Mouse (Mus musculus) MEL (cell line): ENCODE results near the gene Pde10a. TPM values are rescaled to one million over a fixed set of nuclear protein-coding genes. Genes with fewer than 3 reads are reported as not detected.

Experiments
- DNase-seq: peaks from one replicate; pipeline ENCODE4 v3.0.0; 2011; ENCODE audit warnings: low read depth, low spot score
- H3K27ac ChIP-seq: 2 replicates; pipeline ENCODE4 v1.5.1; 2012; ENCODE audit warnings: low read depth, mild to moderate bottlenecking, control low read depth, low read length, moderate library complexity; ENCODE audit not compliant: control insufficient read depth
- H3K27me3 ChIP-seq, 2 experiments: fragments of 150-350 bp in 1 of 2; sonication (generic) in 1 of 2; 2 replicates each; pipeline ENCODE4 v1.6.1; 2012; ENCODE audit warnings: low read length in 2 of 2, mild to moderate bottlenecking in 2 of 2, improper control_type of control experiment in 1 of 2, moderate library complexity in 1 of 2; ENCODE audit not compliant: insufficient read depth in 2 of 2, control insufficient read depth in 1 of 2
- H3K36me3 ChIP-seq, 2 experiments: 2 replicates each; pipeline ENCODE4 v1.6.1; 2012 to 2014; ENCODE audit warnings: low read length in 2 of 2, improper control_type of control experiment in 1 of 2, inconsistent platforms in 1 of 2, mild to moderate bottlenecking in 1 of 2; ENCODE audit not compliant: insufficient read depth in 2 of 2, control insufficient read depth in 1 of 2
- H3K4me1 ChIP-seq, 2 experiments: fragments of 150-350 bp in 1 of 2; sonication (generic) in 1 of 2; 2 replicates each; pipeline ENCODE4 v1.6.1; 2012; ENCODE audit warnings: low read length in 2 of 2, improper control_type of control experiment in 1 of 2, mild to moderate bottlenecking in 1 of 2; ENCODE audit not compliant: insufficient read depth in 2 of 2, control insufficient read depth in 1 of 2
- H3K4me3 ChIP-seq, 2 experiments: fragments of 150-350 bp in 1 of 2; sonication (generic) in 1 of 2; 2 replicates each; pipeline ENCODE4 v1.5.1; 2012; ENCODE audit warnings: low read depth in 2 of 2, low read length in 2 of 2, mild to moderate bottlenecking in 2 of 2, moderate library complexity in 2 of 2, control low read depth in 1 of 2, improper control_type of control experiment in 1 of 2; ENCODE audit not compliant: control insufficient read depth in 1 of 2, insufficient read depth in 1 of 2
- H3K79me2 ChIP-seq: 2 replicates; pipeline ENCODE4 v1.6.1; 2012; ENCODE audit warnings: mild to moderate bottlenecking, low read length, moderate library complexity; ENCODE audit not compliant: control insufficient read depth, poor library complexity, insufficient read depth
- H3K9ac ChIP-seq: 2 replicates; pipeline ENCODE4 v1.6.1; 2012; ENCODE audit warnings: low read depth, mild to moderate bottlenecking, control low read depth, low read length, moderate library complexity; ENCODE audit not compliant: control insufficient read depth, poor library complexity, severe bottlenecking
- H3K9me3 ChIP-seq: fragments of 150-350 bp; sonication (generic); replicated peaks from 2 replicates; pipeline ENCODE4 v1.6.1; 2012; ENCODE audit warnings: mild to moderate bottlenecking, low read length, improper control_type of control experiment, moderate library complexity; ENCODE audit not compliant: insufficient read depth
- BHLHE40 ChIP-seq: IDR thresholded peaks from 2 replicates; pipeline ENCODE4 v1.6.1; 2012; ENCODE audit warnings: low read depth, mild to moderate bottlenecking, inconsistent platforms, low read length, improper control_type of control experiment, borderline replicate concordance
- CHD2 ChIP-seq: IDR thresholded peaks from 2 replicates; pipeline ENCODE4 v1.6.1; 2011; ENCODE audit warnings: low read length, improper control_type of control experiment
- CTCF ChIP-seq, 3 experiments: IDR thresholded peaks in 2 of 3; conservative IDR thresholded peaks in 1 of 3; 2 replicates each; pipeline ENCODE4 v1.5.1; 2011 to 2012; ENCODE audit warnings: low read length in 3 of 3, low read depth in 2 of 3, mild to moderate bottlenecking in 2 of 3, improper control_type of control experiment in 1 of 3, inconsistent platforms in 1 of 3, mixed read lengths in 1 of 3, moderate library complexity in 1 of 3; ENCODE audit not compliant: control insufficient read depth in 1 of 3, insufficient read depth in 1 of 3, poor library complexity in 1 of 3, severe bottlenecking in 1 of 3
- E2F4 ChIP-seq: IDR thresholded peaks from 2 replicates; pipeline ENCODE4 v1.6.1; 2011; ENCODE audit warnings: low read depth, low read length, improper control_type of control experiment, borderline replicate concordance
- ETS1 ChIP-seq: IDR thresholded peaks from 2 replicates; pipeline ENCODE4 v1.6.1; 2012; ENCODE audit warnings: low read depth, mild to moderate bottlenecking, inconsistent platforms, low read length, improper control_type of control experiment, moderate library complexity
- GATA1 ChIP-seq: IDR thresholded peaks from 2 replicates; pipeline ENCODE4 v1.6.1; 2011; ENCODE audit warnings: low read depth, low read length, improper control_type of control experiment
- HCFC1 ChIP-seq: IDR thresholded peaks from 2 replicates; pipeline ENCODE4 v1.6.1; 2012; ENCODE audit warnings: low read depth, mild to moderate bottlenecking, inconsistent platforms, low read length, improper control_type of control experiment, moderate library complexity
- JUND ChIP-seq: IDR thresholded peaks from 2 replicates; pipeline ENCODE4 v1.6.1; 2011; ENCODE audit warnings: low read depth, mild to moderate bottlenecking, improper control_type of control experiment, low read length
- MAFK ChIP-seq: IDR thresholded peaks from 2 replicates; pipeline ENCODE4 v1.6.1; 2011; ENCODE audit warnings: low read depth, mild to moderate bottlenecking, low read length, improper control_type of control experiment, borderline replicate concordance
- MAX ChIP-seq: IDR thresholded peaks from 2 replicates; pipeline ENCODE4 v1.6.1; 2011; ENCODE audit warnings: low read length, improper control_type of control experiment
- MAZ ChIP-seq: IDR thresholded peaks from 2 replicates; pipeline ENCODE4 v1.6.1; 2012; ENCODE audit warnings: low read depth, mild to moderate bottlenecking, inconsistent platforms, low read length, improper control_type of control experiment
- MYC ChIP-seq: IDR thresholded peaks from 2 replicates; pipeline ENCODE4 v1.6.1; 2011; ENCODE audit warnings: low read depth, mild to moderate bottlenecking, low read length, improper control_type of control experiment, moderate library complexity
- NELFE ChIP-seq: IDR thresholded peaks from 2 replicates; pipeline ENCODE4 v1.6.1; 2011; ENCODE audit warnings: low read depth, low read length, improper control_type of control experiment
- NRF1 ChIP-seq: IDR thresholded peaks from 2 replicates; pipeline ENCODE4 v1.6.1; 2014; ENCODE audit warnings: low read depth, mild to moderate bottlenecking, inconsistent platforms, low read length, improper control_type of control experiment, moderate library complexity; ENCODE audit not compliant: poor library complexity, insufficient read depth, severe bottlenecking
- POLR2A ChIP-seq, 2 experiments: IDR thresholded peaks; 2 replicates each; pipeline ENCODE4 v1.6.1; 2011 to 2012; ENCODE audit warnings: low read length in 2 of 2, mild to moderate bottlenecking in 2 of 2, control low read depth in 1 of 2, improper control_type of control experiment in 1 of 2, low read depth in 1 of 2, moderate library complexity in 1 of 2; ENCODE audit not compliant: control insufficient read depth in 1 of 2, insufficient read depth in 1 of 2, poor library complexity in 1 of 2
- POLR2AphosphoS5 ChIP-seq: IDR thresholded peaks from 2 replicates; pipeline ENCODE4 v1.6.1; 2012; ENCODE audit warnings: low read depth, borderline replicate concordance, mild to moderate bottlenecking, inconsistent platforms, low read length, moderate library complexity, mixed read lengths
- RAD21 ChIP-seq: IDR thresholded peaks from 2 replicates; pipeline ENCODE4 v1.6.1; 2011; ENCODE audit warnings: mild to moderate bottlenecking, low read depth, low read length, improper control_type of control experiment
- SIN3A ChIP-seq: IDR thresholded peaks from 2 replicates; pipeline ENCODE4 v1.6.1; 2012; ENCODE audit warnings: low read length, improper control_type of control experiment, inconsistent platforms
- TAL1 ChIP-seq: IDR thresholded peaks from 2 replicates; pipeline ENCODE4 v1.6.1; 2012; ENCODE audit warnings: mild to moderate bottlenecking, inconsistent platforms, low read length, moderate library complexity, mixed read lengths
- TBP ChIP-seq: IDR thresholded peaks from 2 replicates; pipeline ENCODE4 v1.8.0; 2011; ENCODE audit warnings: low read depth, low read length, improper control_type of control experiment
- TCF12 ChIP-seq: IDR thresholded peaks from 2 replicates; pipeline ENCODE4 v1.6.1; 2014; ENCODE audit warnings: low read depth, mild to moderate bottlenecking, inconsistent platforms, low read length, improper control_type of control experiment, moderate library complexity
- USF2 ChIP-seq, 2 experiments: IDR thresholded peaks; 2 replicates each; pipeline ENCODE4 v1.6.1; 2011 to 2012; ENCODE audit warnings: improper control_type of control experiment in 2 of 2, low read length in 2 of 2, borderline replicate concordance in 1 of 2, inconsistent platforms in 1 of 2, low read depth in 1 of 2, mild to moderate bottlenecking in 1 of 2; ENCODE audit not compliant: insufficient read depth in 1 of 2
- ZC3H11A ChIP-seq: IDR thresholded peaks from 2 replicates; pipeline ENCODE4 v1.6.1; 2012; ENCODE audit warnings: low read depth, mild to moderate bottlenecking, inconsistent platforms, low read length, improper control_type of control experiment
- ZKSCAN1 ChIP-seq: IDR thresholded peaks from 2 replicates; pipeline ENCODE4 v1.6.1; 2012; ENCODE audit warnings: low read depth, mild to moderate bottlenecking, inconsistent platforms, low read length, improper control_type of control experiment, moderate library complexity
- ZMIZ1 ChIP-seq: IDR thresholded peaks from 2 replicates; pipeline ENCODE4 v1.6.1; 2012; ENCODE audit warnings: low read depth, mild to moderate bottlenecking, inconsistent platforms, low read length, improper control_type of control experiment, moderate library complexity
- polyA plus RNA-seq, 2 experiments: library from polyadenylated mRNA; stranded (reverse) in 1 of 2; unstranded in 1 of 2; fragments of >175 nt in 1 of 2; fragments of >200 nt in 1 of 2; gene quantifications; 2 replicates each; pipeline versions ENCODE4 v1.2.1 to v1.2.4; 2012; ENCODE audit warnings: low replicate concordance in 2 of 2, low read depth in 1 of 2; ENCODE audit not compliant: insufficient read length in 2 of 2, insufficient read depth in 1 of 2, missing spikeins in 1 of 2
- total RNA-seq: library from RNA; depleted of rRNA; stranded (reverse); fragments of 300-350 nt; gene quantifications from 2 replicates; pipeline ENCODE4 v1.2.3, GENCODE M21; 2012

The Pde10a gene
- total and polyA plus RNA-seq, 3 experiments: 3.1 to 6.9 TPM; not detected in 1

DNA sequence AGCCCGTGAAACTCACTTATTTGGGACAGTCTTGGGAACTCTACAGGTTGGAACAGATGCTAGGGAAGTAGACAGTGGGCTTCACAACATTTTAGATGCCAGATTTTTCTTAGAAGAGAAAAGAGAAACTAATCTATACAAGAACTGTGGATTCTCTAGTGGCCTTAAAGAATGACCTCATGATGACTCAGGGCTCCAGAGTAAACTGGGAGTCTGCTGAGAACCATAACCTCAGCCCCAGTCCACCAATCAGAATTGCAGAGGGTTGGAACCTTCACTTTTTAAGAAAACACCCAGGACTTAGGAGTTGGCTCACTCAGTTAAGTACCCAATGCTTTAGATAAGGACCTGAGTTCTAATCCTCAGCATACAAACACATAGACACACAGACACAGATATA is 256.4 kb downstream of the Pde10a start:
- no peak for DNase-seq
- Histone ChIP-seq H3K27me3 (no peaks in the 10 kb centered on the region), H3K36me3 (no peaks in the 10 kb centered on the region), H3K79me2 (no peaks in the 10 kb centered on the region), H3K4me1 (no peaks in the 10 kb centered on the region), H3K27ac (no peak overlapping the region), H3K9me3 (no peaks in the 10 kb centered on the region), H3K4me3 (no peak overlapping the region), H3K9ac (no peak overlapping the region)
- TF ChIP-seq USF2 (IDR thresholded peaks at IDR 0.05; ENCODE audit: borderline replicate concordance in 1 of 2, insufficient read depth in 1 of 2, low read depth in 1 of 2, low read length in 2 of 2): no peak
- no peak for TF ChIP-seq MYC
- TF ChIP-seq JUND: no peak
- no peak for TF ChIP-seq CTCF (IDR thresholded peaks at IDR 0.05 in 2 of 3, conservative IDR thresholded peaks at IDR 0.05 in 1 of 3; ENCODE audit: control insufficient read depth in 1 of 3, insufficient read depth in 1 of 3, low read depth in 2 of 3, low read length in 3 of 3, poor library complexity in 1 of 3, severe bottlenecking in 1 of 3)
- no peak for TF ChIP-seq POLR2AphosphoS5
- TF ChIP-seq NELFE: no peak
- no peak for TF ChIP-seq ZKSCAN1
- no peak for TF ChIP-seq MAX
- TF ChIP-seq CHD2: no peak
- TF ChIP-seq BHLHE40: no peak
- TF ChIP-seq MAZ: no peak
- no peak for TF ChIP-seq NRF1
- TF ChIP-seq GATA1: no peak
- no peak for TF ChIP-seq ZC3H11A
- no peak for TF ChIP-seq TBP
- no peak for TF ChIP-seq E2F4
- TF ChIP-seq TAL1: no peak
- TF ChIP-seq ZMIZ1: no peak

DNA sequence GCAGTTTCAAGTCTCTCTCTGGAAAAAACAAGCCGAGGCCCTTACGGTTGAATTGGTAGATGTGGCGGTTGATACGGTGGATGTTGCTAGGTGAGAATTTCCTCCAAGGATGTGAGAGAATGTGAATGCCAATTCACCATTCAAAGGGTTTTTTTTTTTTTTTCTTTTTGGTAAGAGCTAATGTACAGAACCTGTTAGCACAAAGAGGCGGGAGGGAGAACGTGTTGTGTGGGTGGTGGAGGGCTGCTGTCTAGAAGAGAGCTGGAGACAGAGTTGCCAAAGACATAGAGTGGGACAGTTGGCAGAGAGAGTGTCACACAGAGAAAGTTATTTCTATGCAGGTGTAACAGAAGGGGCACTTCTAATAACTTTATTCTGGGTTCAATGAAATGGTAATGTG is 260.7 kb downstream of the Pde10a start:
- DNase-seq: no peak
- Histone ChIP-seq H3K79me2 (no peaks in the 10 kb centered on the region), H3K9me3 (no peaks in the 10 kb centered on the region), H3K4me1 (no peaks in the 10 kb centered on the region; a peak in 1 of 4 replicates), H3K27me3 (no peaks in the 10 kb centered on the region), H3K36me3 (no peaks in the 10 kb centered on the region), H3K4me3 (no peak overlapping the region), H3K9ac (no peak overlapping the region), H3K27ac (no peak overlapping the region)
- no peak for TF ChIP-seq TCF12
- no peak for TF ChIP-seq BHLHE40
- no peak for TF ChIP-seq ZC3H11A
- no peak for TF ChIP-seq MAX
- TF ChIP-seq GATA1: no peak
- TF ChIP-seq CTCF (IDR thresholded peaks at IDR 0.05 in 2 of 3, conservative IDR thresholded peaks at IDR 0.05 in 1 of 3; ENCODE audit: control insufficient read depth in 1 of 3, insufficient read depth in 1 of 3, low read depth in 2 of 3, low read length in 3 of 3, poor library complexity in 1 of 3, severe bottlenecking in 1 of 3): no peak
- TF ChIP-seq MAZ: no peak
- no peak for TF ChIP-seq POLR2A (IDR thresholded peaks at IDR 0.05; ENCODE audit: control insufficient read depth in 1 of 2, insufficient read depth in 1 of 2, low read depth in 1 of 2, low read length in 2 of 2, poor library complexity in 1 of 2)
- no peak for TF ChIP-seq JUND
- TF ChIP-seq HCFC1: no peak
- TF ChIP-seq NELFE: no peak
- no peak for TF ChIP-seq MAFK
- no peak for TF ChIP-seq ZKSCAN1
- no peak for TF ChIP-seq CHD2
- no peak for TF ChIP-seq E2F4
- TF ChIP-seq ZMIZ1: no peak
- no peak for TF ChIP-seq USF2 (IDR thresholded peaks at IDR 0.05; ENCODE audit: borderline replicate concordance in 1 of 2, insufficient read depth in 1 of 2, low read depth in 1 of 2, low read length in 2 of 2)
- TF ChIP-seq RAD21: no peak
- TF ChIP-seq ETS1: no peak
- TF ChIP-seq SIN3A: no peak
